Mouse (Mus musculus): ENCODE measurements at regions not wholly inside any gene's neighbourhood (a gene's known extent, or its start where the extent isn't known, plus 50 kb on each side); places are given as distances from the start of the nearest gene placed in this dataset.
A peak's percentile ranks its signal among the peaks of the same experiment; 100 is the strongest.
"Not testable (repeated sequence)": the region's sequence is repeated elsewhere in the genome, so short reads cannot be mapped to it uniquely, and the experiment has no call there.

GRCm38 (mm10) chr3:8161997-8162756, 1447.7 kb downstream of the Zfp704 start:
- peak; percentile 18 for DNase-seq

- no peak for DNase-seq
Measured at GRCm38 (mm10) chr3:8143016-8143415, 1466.9 kb downstream of the Zfp704 start.

- DNase-seq, result no peak
Measured at GRCm38 (mm10) chr3:8142190-8142589, 1467.7 kb downstream of the Zfp704 start.

DNA sequence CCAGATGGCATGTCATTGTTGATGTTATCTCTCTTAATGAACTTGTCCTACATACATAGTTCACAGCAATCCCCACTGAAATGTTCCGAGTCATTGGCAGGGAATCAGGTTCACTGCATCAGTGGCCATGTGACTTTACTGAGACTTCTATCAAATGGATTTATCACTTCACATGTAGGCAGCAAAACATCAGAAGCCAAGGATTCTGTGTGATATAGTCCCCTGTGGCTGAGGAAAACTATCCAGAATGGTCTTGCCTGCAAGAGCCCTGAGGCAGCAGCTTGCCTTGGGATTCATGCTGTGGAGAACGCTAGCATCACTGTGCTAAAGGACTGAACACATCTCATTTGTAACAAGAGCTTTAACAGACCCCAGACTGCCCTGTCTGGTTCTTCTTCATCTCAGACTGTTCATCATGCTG, 1468.2 kb downstream of the Zfp704 start:
- DNase-seq, result no peak

DNA sequence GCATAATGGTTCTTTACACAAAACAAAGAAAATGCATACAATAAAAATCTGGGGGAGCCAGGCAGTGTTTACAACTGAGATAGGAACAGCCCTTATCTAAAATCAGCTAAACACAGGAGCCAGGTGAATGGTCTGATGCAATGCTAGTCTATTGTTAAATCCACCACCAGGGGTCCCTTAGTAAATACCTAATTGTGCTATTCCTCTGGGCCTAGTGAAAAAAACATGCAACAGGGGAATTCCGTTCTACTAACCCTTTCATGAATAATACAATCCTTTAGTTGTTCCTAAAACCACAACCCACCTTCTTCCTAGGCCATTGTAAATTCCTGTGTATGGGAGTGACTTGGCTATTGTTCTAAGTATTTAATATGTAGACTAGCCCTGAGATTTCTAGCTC, 1486.2 kb downstream of the Zfp704 start:
- DNase-seq, result not testable (repeated sequence)

GRCm38 (mm10) chr3:8123141-8123540, 1486.7 kb downstream of the Zfp704 start:
- DNase-seq, result no peak

GRCm38 (mm10) chr3:8098291-8098690, 1478.0 kb upstream of the 1700008P02Rik start:
- no peak for DNase-seq

DNA sequence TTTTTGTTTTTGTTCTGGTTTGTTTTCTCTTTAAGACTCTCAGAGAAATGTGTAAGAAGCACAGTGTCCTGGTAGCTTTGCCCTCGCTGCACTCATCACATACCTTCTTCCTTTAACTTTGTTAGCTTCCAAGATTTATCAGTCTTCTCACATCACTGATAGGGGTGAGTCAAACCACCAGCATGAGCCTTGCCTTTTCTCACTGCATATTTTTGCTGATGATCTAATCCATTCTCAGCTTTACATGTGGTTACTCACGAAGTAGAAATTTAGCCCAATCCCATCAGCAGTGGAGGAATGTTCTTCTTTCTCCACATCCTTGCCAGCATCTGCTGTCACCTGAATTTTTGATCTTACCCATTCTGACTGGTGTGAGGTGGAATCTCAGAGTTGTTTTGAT, 1464.5 kb upstream of the 1700008P02Rik start:
- no peak for DNase-seq

DNA sequence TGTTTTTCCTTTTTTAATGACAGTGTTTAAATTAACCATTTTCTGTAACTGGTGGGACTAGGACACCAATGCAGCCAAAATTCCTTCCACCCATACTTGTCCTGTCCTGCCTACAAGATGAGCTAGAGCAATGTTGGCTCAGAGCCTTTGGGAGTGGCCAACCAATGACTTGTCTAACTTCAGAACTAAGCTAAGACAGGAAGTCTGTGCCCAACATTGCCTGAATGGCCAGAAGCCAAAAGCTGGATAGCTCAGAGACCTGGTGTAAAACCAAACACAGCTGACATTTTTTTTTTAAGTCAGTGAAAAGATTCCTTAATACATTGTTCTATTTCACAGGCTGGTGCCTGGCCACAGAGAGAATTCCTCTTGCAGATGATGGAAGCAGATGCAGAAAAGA, 1433.5 kb upstream of the 1700008P02Rik start:
- DNase-seq, result no peak

DNA sequence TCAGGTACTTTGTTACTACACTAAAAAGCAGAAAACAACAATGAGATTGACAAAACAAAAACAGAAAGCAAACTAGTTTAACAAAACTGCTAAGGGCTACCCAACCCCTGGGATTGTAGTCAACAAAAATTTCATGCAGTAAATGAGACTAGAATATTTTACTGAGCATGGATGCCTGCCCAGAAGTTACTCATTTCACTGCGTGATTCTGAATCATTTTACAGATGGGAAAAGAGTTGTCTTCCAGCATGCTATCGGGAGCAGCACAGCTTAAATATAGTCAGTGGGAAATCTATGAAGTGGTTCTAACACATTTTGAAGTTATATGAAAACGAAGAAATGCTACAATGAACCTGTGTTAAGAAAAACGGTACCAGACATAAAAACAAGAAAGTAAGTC, 1430.9 kb upstream of the 1700008P02Rik start:
- no peak for DNase-seq

DNA sequence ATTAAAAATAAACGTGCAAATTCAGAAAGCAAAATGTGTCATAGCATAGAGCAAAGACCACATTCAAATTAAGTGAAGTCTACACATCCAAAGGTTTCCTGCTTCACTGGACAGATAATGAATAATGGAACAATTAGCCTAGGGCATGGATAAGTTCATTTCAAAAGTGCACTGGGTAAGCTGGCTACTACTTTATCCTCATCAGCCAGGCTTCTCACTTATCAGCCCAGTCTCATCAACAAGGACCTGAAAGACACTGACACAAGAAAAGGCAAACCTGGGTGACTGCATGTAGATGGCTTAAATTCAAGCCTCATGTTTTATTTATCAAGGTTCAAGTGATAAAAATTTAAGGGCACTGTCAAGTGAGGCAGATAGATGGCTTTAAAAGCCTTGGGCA, 1429.5 kb upstream of the 1700008P02Rik start:
- DNase-seq, result no peak

GRCm38 (mm10) chr3:8046348-8046747, 1426.1 kb upstream of the 1700008P02Rik start:
- peak; percentile 39 for DNase-seq

GRCm38 (mm10) chr3:8036697-8037096, 1416.5 kb upstream of the 1700008P02Rik start:
- DNase-seq, result peak; percentile 69

- DNase-seq, result no peak
Measured at GRCm38 (mm10) chr3:8035091-8035729, 1415.0 kb upstream of the 1700008P02Rik start.

DNA sequence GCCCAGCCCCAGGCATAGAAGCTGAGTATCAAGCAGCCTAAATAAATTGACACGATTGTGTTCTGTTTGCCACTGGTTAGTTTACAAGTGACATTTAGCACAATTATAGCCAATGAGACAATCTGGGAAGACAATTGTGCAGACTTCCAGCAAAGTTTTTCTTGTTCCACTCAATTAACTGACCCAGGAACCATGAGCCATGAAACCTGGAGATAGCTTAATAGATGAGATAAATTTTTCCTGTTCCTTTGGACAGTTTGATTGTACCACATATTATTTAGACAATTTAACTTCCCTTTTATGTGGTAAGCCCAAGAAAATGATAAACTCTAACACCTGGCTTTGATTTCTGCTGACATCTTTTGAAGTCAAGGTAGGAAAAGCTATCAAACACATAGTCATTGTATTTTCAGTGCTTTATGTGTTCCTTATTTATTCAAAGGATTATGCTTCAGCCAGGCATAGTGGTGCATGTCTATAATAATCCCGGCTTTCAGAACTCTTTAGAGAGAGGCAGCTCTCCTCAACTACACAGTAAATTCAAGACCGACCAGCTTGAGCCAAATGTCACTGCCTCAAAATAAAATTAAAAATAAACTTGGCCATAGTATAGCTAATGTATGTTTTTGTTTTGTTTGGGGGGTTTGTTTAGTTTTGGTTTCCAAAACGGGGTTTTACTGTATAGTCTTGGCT, 1406.2 kb upstream of the 1700008P02Rik start:
- DNase-seq, result no peak

DNA sequence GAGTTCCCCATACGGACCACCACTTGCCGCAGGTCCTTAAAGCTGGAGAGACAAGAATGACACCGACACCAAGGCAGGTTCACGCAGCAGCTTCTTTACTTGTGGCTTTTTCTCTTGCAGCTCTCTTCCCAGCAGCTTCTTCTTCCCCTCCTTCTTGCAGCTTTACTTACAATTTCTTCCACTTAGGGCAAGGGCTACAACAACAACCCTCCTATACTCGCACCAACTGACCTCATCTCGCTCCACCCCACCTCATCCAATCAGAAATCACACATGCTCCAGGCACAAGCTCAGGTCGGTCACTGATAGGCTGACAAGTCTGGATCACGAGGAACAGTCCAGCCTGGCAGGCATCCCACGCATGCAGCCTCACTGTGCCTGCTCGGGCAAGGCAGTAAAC, 1402.4 kb upstream of the 1700008P02Rik start:
- DNase-seq, result no peak

DNA sequence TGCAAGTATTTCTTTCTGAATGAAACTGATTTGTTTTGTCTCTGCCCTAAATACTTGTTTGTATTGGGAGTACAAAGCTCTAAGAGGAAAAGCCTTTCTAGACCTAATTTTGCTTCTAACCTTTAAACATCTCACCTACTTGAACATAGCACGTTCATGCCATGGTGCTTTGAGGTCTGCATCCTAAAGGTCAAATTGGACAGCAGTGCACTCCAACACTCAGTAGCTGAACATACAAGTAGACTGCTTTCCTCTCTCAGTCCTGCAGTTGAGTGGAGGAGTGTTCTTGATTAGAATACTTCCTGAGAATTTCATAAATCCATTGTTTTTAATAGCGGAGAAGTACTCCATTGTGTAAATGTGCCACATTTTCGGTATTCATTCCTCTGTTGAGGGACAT, 1397.2 kb upstream of the 1700008P02Rik start:
- DNase-seq, result no peak

DNA sequence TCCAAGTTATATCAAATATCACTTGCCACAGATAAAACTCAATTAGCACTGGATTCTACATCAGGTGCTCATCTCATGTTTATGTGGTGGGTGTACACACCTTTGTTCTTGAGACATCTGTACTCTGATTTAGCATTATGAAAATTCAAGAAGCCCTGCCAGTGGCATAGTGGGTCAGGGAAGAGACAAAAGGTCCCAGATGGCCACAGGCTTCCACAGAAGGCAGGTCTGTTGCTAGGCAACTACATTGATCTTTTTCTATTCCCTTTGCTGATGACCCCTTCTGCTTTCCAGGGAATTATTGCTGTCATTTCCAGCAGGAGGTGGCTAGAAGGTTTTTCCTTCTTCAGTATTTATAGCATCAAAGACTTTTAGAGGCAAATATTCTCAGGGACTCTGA, 1396.7 kb upstream of the 1700008P02Rik start:
- DNase-seq, result peak; percentile 63

GRCm38 (mm10) chr3:8009966-8010365, 1389.7 kb upstream of the 1700008P02Rik start:
- no peak for DNase-seq

DNA sequence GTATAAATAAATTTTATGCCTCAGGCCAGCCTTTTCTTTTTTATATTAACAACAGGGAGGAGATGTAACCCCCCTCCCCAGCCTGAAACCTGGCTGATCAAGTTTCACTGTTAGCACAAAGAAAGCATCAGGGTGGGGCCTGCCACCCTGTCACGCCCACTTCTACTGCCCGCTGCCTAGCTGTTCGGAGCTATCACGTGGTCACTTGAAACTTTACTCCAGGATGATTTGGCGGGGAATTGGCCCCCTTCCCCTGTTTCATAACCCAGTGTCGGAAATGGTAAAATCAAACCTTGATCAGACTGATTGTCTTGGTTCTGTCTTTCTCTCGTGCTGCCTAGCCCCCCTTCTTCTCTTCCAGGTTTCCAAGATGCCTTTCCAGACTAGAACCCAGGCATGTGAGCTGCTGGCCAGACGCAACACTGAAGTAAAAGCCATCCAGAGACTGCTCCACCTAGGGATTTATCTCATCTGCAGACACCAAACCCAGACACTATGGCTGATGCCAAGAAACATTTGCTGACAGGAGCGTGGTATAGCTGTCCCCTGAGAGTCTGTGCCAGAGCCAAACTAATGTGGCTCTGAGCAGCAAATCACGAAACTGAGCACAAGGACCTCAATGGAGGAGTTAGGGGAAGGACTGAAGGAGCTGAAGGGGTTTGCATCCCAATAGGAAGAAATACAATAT, 1386.6 kb upstream of the 1700008P02Rik start:
- peak; percentile 10 for DNase-seq

DNA sequence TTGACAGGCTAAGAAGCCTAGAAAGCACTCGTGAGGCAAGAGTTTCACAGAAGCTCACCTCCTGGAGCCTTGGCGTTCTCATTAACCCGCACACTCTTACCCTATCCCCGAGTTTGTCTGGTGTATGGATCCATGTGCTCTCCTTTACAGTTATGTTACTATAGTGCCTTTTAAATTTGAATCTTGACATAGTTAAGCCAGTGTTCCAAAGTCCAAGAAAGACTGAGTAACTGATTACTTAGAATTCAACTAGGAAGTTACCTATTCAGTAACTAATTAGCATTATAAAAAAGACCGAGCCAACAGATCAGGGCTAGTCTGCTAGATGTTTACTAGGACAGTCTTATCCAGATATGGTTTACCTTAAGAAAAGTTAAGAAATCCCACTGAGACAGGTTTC, 1386.0 kb upstream of the 1700008P02Rik start:
- DNase-seq, result no peak

DNA sequence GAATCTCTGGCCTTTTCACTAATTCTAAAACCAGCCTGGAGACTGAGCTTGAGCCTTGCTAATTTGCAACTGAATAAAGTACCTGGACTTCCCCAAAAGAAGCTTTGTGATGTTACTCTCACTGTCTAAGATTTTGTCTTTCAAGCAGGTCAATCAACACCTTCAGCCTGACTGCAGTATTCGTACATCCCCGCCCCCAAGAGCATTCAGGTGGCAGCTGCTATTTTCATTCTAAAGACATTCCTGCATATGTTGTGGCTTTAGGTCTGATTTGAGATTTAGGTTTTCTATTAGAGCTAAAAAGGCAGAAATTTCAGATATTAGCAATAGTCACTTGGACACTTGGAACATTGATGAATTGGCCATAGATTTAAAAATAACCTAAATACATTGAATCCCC, 1385.4 kb upstream of the 1700008P02Rik start:
- not testable (repeated sequence) for DNase-seq

DNA sequence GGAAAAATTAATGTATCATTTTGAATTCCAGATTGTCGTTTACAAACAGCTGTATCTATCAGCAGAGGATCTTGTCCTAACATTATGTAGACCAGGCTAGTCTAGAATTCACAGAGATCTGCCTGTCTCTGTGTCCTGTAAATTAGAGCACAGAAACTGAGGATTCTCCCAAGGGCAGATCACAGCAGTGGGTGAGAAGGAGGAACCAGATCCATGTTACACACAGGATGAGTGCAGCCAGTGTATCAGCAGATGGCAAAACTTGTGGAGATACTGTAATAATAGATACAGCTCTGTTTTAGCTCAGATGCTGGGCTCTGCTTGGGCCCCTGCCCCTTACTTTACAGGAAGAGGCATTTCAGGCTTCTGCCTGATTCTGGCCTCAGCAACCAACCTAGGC, 1384.0 kb upstream of the 1700008P02Rik start:
- DNase-seq, result no peak
